Mouse (Mus musculus): Measurements from ENCODE around the gene Pola2. TPM values are rescaled to one million over a fixed set of nuclear protein-coding genes. Genes with fewer than 3 reads are reported as not detected.

Gene Pola2
- 49.8 TPM for polyA plus RNA-seq (2017; shearing (Covaris generic))

DNA sequence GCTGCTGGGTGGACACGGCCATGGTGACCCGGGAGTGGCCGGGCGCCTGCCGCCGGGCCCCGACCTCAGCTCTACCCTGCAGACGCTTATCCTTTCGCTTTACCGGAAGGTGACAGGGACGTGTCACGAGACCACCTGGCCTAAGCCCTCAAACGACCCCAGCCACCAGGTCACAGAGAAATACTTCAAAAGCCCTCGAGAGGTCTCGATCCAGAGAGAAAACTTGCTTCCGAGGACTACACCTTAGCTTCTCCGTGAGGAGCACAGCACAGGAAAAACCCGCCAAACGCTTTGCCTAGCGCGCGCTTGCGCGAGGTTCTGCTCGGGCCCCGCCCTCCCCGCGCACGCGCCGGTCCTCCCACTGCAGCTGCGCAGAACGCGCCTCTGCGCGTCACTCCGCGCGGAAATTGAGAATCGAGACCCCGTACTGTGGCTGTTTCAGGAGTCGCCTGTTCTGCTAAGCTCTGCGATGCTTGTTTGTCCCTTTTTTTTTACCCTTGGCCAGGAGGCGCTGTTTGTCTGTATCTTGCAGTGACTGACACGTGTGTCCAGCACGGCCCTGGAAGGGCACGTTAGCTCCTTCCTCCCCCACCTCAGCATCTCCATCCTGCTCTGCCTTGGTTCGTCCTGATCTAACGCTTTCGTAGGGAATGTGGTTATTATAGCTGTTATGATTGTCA lies at the start of gene Pola2:
Gene Pola2 (minus strand): TSS at position 320 of the 680 bp plus-strand sequence.

DNA sequence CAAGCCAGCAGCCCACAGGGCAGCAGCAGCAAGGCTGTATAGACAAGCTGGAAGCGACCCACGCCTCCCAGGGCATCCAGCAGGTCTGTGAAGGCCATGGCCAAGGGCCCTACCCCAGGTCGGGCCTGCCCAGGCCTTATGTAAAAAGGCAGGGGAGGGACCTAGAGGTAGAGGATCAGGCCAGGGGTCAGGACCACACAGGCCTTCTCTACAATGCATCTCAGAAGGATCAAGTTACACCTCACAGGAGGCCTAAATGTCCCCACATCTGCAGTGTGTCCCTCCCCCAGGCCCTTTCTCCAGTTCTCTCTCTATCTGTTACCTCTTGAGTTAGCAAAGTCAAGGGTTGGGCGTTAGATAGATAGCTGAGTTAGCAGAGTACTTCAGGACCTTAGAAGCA lies 22.0 kb upstream of the Pola2 start, which contains the start of gene Slc22a20:
Gene Slc22a20 (minus strand): TSS at position 101 of the 400 bp plus-strand sequence.

DNA sequence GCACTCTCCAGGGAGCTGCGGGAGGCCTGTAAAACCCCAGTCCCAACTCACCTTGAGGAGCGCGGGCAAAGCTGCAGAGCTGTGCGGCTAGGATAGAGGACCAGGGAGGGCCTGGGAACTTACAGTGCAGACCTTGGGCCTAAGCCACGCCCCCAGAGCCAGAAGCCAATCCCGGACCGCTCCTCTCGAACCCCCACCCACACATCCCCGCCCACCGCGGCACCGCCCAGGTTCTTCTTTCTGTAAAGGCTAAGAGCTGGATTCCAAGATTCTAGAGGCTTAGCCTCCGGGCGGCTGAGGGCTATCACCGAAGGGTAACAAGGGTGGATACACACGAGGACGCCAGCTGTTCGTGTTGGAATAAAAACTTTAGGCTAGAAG lies 39.3 kb downstream of the Pola2 start, which contains the start of gene Cdc42ep2:
Gene Cdc42ep2 (minus strand): TSS at position 104 of the 381 bp plus-strand sequence.

DNA sequence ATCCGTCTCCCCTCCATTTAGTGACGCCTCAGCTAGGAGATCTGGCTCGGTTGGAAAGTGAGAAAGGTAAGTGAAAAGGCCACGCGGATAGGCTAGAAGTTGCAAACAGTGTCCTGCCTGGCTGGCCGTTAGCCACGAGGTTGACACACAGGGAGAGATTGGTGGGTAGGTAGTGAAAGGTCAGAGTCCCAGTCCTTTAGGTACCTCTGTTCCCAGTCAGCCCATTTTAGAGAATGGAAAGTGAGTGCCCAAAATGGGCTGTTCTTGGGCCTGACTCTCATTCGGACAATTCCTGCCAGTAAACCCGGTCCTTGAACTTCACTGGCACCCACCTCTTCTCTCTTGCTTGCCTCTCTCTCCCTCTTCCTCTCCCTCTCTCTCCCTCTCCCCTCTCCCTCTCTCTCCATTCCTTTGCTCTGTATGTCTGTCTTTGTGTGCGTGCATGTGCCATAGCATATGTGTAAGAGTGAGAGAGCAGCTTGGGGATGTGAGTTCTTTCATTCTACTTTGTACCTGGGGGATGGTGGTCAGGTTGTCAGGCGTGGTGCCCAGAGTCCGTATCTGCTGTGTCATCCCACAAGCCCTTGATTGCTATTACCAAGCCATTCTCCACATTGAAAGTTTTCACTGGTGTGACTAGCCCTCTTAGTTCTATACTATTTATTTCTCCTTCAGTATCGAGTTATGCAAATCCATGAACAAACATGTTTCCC lies 50.8 kb downstream of the Pola2 start, which contains the start of gene Dpf2:
Gene Dpf2 (minus strand): TSS at position 4 of the 713 bp plus-strand sequence.

DNA sequence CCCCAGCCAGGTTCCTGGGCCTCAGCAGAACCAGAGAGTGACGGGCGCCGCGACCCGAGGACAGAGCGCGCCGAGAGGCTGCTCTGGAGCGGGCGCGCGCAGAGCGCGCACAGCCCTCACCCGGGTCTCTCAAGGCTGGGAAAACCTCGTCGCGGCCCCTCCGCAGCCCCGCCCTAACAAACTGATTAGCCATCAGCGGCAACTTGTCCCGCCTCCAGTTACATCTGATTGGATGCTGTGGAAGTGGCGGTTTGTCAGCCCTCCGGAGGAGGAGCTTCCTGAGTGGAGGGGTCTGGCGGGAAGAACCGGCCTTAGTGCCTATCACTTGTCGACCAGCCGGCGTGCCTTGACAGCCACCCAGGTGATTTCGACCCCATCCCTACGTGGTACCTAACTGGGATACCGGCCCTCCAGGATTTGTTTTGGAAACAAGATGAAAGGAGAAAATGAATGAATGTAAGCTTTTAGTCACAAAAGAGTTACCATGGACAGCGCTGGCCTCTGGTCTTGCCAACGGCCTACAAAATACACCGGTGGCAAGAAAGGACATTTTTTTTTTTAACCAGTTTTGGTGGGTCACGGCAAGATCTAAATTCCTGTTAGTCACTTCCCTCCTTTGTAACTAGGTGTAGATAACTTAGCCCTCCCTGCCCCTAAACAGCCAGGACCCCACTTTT lies 69.9 kb downstream of the Pola2 start, which contains the start of gene Tigd3:
Gene Tigd3 (minus strand): TSS at position 148 of the 677 bp plus-strand sequence.

Other genes with a start within 250 kb of the Pola2 start
- gene Ehbp1l1, start 237.9 kb downstream of the Pola2 start, polyA plus RNA-seq (2017; shearing (Covaris generic)) = 74.6 TPM
- gene Fam89b, start 234.5 kb downstream of the Pola2 start, polyA plus RNA-seq (2017; shearing (Covaris generic)) = 52.3 TPM
- not detected for gene Ltbp3, start 223.3 kb downstream of the Pola2 start, polyA plus RNA-seq (2017; shearing (Covaris generic))
- 63.5 TPM for gene Scyl1, start 192.8 kb downstream of the Pola2 start, polyA plus RNA-seq (2017; shearing (Covaris generic))
- gene Frmd8, start 88.9 kb downstream of the Pola2 start, polyA plus RNA-seq (2017; shearing (Covaris generic)) = 300 TPM
- 52.4 TPM for gene Slc25a45, start 86.4 kb downstream of the Pola2 start, polyA plus RNA-seq (2017; shearing (Covaris generic))
- gene Tigd3, start 70.1 kb downstream of the Pola2 start, polyA plus RNA-seq (2017; shearing (Covaris generic)) = 1.1 TPM
- gene Dpf2, start 51.2 kb downstream of the Pola2 start, polyA plus RNA-seq (2017; shearing (Covaris generic)) = 198 TPM
- 0.26 TPM for gene Cdc42ep2, start 39.4 kb downstream of the Pola2 start, polyA plus RNA-seq (2017; shearing (Covaris generic))
- gene Slc22a20, start 21.9 kb upstream of the Pola2 start, polyA plus RNA-seq (2017; shearing (Covaris generic)) = not detected
- gene Capn1, start 51.7 kb upstream of the Pola2 start, polyA plus RNA-seq (2017; shearing (Covaris generic)) = 80.8 TPM
- gene Syvn1, start 82.4 kb upstream of the Pola2 start, polyA plus RNA-seq (2017; shearing (Covaris generic)) = 60.1 TPM
- 45.4 TPM for gene Mrpl49, start 93.6 kb upstream of the Pola2 start, polyA plus RNA-seq (2017; shearing (Covaris generic))
- gene Fau, start 93.6 kb upstream of the Pola2 start, polyA plus RNA-seq (2017; shearing (Covaris generic)) = 1,033 TPM
- 6.5 TPM for gene Znhit2, start 97.0 kb upstream of the Pola2 start, polyA plus RNA-seq (2017; shearing (Covaris generic))
- 20.0 TPM for gene Tm7sf2, start 104.2 kb upstream of the Pola2 start, polyA plus RNA-seq (2017; shearing (Covaris generic))
- 86.7 TPM for gene Vps51, start 113.0 kb upstream of the Pola2 start, polyA plus RNA-seq (2017; shearing (Covaris generic))
- gene Tmem262, start 115.8 kb upstream of the Pola2 start, polyA plus RNA-seq (2017; shearing (Covaris generic)) = not detected
- gene Gm28374, start 118.1 kb upstream of the Pola2 start, polyA plus RNA-seq (2017; shearing (Covaris generic)) = 0.61 TPM
- 55.0 TPM for gene Zfpl1, start 120.8 kb upstream of the Pola2 start, polyA plus RNA-seq (2017; shearing (Covaris generic))
- 5.0 TPM for gene Cdca5, start 120.8 kb upstream of the Pola2 start, polyA plus RNA-seq (2017; shearing (Covaris generic))
- gene AC131692.1, start 130.2 kb upstream of the Pola2 start, polyA plus RNA-seq (2017; shearing (Covaris generic)) = not detected
- gene Naaladl1, start 141.6 kb upstream of the Pola2 start, polyA plus RNA-seq (2017; shearing (Covaris generic)) = not detected
- gene Sac3d1, start 154.4 kb upstream of the Pola2 start, polyA plus RNA-seq (2017; shearing (Covaris generic)) = 2.3 TPM
- 36.4 TPM for gene Snx15, start 164.1 kb upstream of the Pola2 start, polyA plus RNA-seq (2017; shearing (Covaris generic))
- gene Batf2, start 176.8 kb upstream of the Pola2 start, polyA plus RNA-seq (2017; shearing (Covaris generic)) = not detected
- 18.3 TPM for gene Arl2, start 177.3 kb upstream of the Pola2 start, polyA plus RNA-seq (2017; shearing (Covaris generic))
- not detected for gene Majin, start 220.2 kb upstream of the Pola2 start, polyA plus RNA-seq (2017; shearing (Covaris generic))